ENCODE assay signal across 17 mouse cellular contexts in the genomic region with DNA sequence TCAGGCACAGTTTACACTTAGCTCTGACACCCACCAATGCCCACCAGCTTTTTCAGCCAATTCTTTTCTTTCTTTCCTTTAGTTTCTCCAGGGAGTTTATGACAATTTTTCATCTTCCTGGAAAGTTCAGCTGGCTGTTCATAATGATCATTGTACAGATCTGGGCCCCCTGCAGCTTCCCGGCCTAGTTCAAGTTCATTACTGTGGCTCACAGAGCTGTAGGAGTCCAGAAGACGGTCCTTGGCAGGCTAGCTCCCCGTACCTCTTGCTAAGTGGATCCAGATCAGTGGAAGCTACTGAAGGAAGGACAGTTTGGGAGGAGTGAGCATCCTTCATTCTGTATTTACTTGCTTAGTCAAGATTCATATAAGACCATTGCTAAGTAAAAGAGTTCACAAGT.
"Had no signal": no experiment of that assay in that cellular context is flagged by ENCODE, and none has a peak within 500 bp of the region (broad histone marks: within the 10 kb centered on the region; RNA-seq: fewer than 3 reads in every experiment).

No protein-coding gene starts in this region.

- H3K4me1 ChIP-seq: limb, embryonic 12.5 days; liver, embryonic 13.5 days; lung, embryonic 15.5 days; megakaryocyte, embryonic 14.5 days; midbrain, embryonic 15.5 days; neural tube, embryonic 12.5 days; stomach, embryonic 15.5 days had no signal

- DNase-seq: kidney, postnatal 4 days; liver; liver, embryonic 13.5 days; liver, postnatal 0 days; lung, postnatal 14 days; right cerebral cortex, postnatal 14 days; thymus, postnatal 4 days had no signal

- H3K4me3 ChIP-seq: layer of hippocampus, adult 2 months; limb, embryonic 12.5 days; liver, embryonic 13.5 days; lung, embryonic 15.5 days; megakaryocyte, embryonic 14.5 days; midbrain, embryonic 15.5 days; neural tube, embryonic 12.5 days; stomach, embryonic 15.5 days had no signal

- H3K36me3 ChIP-seq: limb, embryonic 12.5 days; liver, embryonic 13.5 days; lung, embryonic 15.5 days; midbrain, embryonic 15.5 days; neural tube, embryonic 12.5 days; stomach, embryonic 15.5 days had no signal

- H3K27ac ChIP-seq: kidney, postnatal 0 days; layer of hippocampus, adult 2 months; limb, embryonic 12.5 days; liver, embryonic 13.5 days; lung, embryonic 15.5 days; macrophage; midbrain, embryonic 15.5 days; neural tube, embryonic 12.5 days; stomach, embryonic 15.5 days had no signal

- H3K9ac ChIP-seq: limb, embryonic 12.5 days; liver, embryonic 13.5 days; liver, postnatal 0 days; lung, embryonic 15.5 days; midbrain, embryonic 15.5 days; neural tube, embryonic 12.5 days; stomach, embryonic 15.5 days had no signal

- H3K27me3 ChIP-seq: limb, embryonic 12.5 days; liver, embryonic 13.5 days; lung, embryonic 15.5 days; megakaryocyte, embryonic 14.5 days; midbrain, embryonic 15.5 days; neural tube, embryonic 12.5 days; stomach, embryonic 15.5 days had no signal

- H3K4me2 ChIP-seq: limb, embryonic 12.5 days; liver, embryonic 13.5 days; lung, embryonic 15.5 days; midbrain, embryonic 11.5 days; midbrain, embryonic 15.5 days; neural tube, embryonic 12.5 days; stomach, embryonic 15.5 days had no signal

- H3K9me3 ChIP-seq: limb, embryonic 12.5 days; liver, embryonic 13.5 days; lung, embryonic 15.5 days; midbrain, embryonic 15.5 days; neural tube, embryonic 12.5 days; stomach, embryonic 15.5 days had no signal

- ATAC-seq: liver, postnatal 0 days; midbrain, embryonic 15.5 days had no signal
